Mouse (Mus musculus): ENCODE data around the gene Nsun4. TPM values are rescaled to one million over a fixed set of nuclear protein-coding genes. Genes with fewer than 3 reads are reported as not detected.

Gene Nsun4
- polyA plus RNA-seq, 1 experiment from 2014 or later, result 12.6 TPM

DNA sequence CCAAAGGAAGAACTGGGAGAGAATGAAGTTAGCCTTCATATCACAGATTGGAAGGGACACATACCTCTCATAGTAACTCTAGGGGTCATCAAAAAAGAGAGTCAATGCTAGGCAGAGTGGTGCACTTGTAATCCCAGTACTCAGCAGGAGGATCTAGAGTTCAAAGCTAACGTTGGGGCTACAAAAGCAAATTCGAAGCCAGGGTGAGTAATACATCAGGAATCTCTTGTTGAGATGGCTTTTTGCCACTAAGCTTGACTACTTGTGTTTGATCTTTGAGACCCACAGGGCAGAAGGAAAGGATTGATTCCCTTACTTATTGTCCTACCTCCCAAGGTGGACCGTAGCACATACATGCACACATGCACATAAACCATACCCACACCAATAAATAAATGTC, 4.5 kb downstream of the Nsun4 start:
- Histone ChIP-seq H3K36me3 (ENCODE audit: control insufficient read depth, insufficient read depth, low read length) (no peaks in the 10 kb centered on the region), H3K4me2 (ENCODE audit: low read depth, low read length) (no peak overlapping the region), H3K27me3 (ENCODE audit: control insufficient read depth, insufficient read depth, low read length) (no peaks in the 10 kb centered on the region), H3K27ac (ENCODE audit: low read depth, low read length) (no peak overlapping the region), H3K9me3 (ENCODE audit: control insufficient read depth, low read length) (no peaks in the 10 kb centered on the region), H3K9ac (replicated peaks; ENCODE audit: low read depth, low read length) (no peak overlapping the region), H3K4me3 (ENCODE audit: low read depth, low read length) (no peak overlapping the region), H3K4me1 (ENCODE audit: control insufficient read depth, insufficient read depth, low read length) (no peaks in the 10 kb centered on the region)
- no peak for ATAC-seq (ENCODE audit: low read depth)
- 86% methylated on average over 3 of the region's 3 CpGs for WGBS

DNA sequence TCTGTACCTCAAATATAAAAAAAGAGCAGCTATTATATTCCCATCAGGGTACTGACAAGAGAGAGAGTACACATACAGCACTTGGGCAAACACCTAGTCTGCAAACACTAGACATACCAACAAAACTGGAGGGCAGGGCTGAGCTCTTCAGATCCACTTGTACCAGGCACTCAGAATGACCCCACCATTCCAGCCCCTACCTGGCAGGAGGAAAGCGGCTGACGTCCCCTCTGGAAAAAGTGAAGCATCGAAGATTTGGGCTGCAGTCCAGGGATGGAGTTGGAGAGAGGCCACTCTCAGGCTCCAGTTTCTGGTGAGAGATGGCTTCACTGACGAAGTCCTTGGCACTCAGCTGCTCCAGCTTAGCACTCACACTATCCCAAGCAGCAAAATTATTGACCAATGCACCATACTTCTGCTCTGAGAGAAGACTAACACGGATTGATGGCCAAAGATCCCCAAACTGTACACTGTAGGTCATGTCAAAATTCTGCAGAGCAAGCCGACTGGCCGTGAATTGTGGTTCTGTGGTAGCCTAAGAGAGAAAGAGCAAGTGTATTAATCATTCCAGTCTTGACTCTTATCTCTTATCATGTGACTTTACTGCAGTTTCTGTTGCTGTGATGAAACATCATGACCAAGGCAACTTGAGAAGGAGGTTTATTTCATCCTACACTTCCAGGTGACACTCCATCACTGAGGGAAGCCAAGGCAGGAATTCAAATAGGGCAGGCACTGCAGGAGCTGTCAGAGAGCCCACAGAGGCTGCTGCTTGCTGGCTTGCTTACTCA, 5.4 kb downstream of the Nsun4 start:
- no peaks in the 10 kb centered on the region for H3K4me1 ChIP-seq (ENCODE audit: control insufficient read depth, insufficient read depth, low read length)
- no peaks in the 10 kb centered on the region for H3K27me3 ChIP-seq (ENCODE audit: control insufficient read depth, insufficient read depth, low read length)
- no peak overlapping the region for H3K4me2 ChIP-seq (ENCODE audit: low read depth, low read length)
- no peak overlapping the region for H3K27ac ChIP-seq (ENCODE audit: low read depth, low read length)
- H3K36me3 ChIP-seq (ENCODE audit: control insufficient read depth, insufficient read depth, low read length), result no peaks in the 10 kb centered on the region
- no peak overlapping the region for H3K9ac ChIP-seq (replicated peaks; ENCODE audit: low read depth, low read length)
- H3K4me3 ChIP-seq (ENCODE audit: low read depth, low read length), result no peak overlapping the region
- ATAC-seq (ENCODE audit: low read depth), result no peak
- no peaks in the 10 kb centered on the region for H3K9me3 ChIP-seq (ENCODE audit: control insufficient read depth, low read length)
- 86% methylated on average over 7 of the region's 7 CpGs for WGBS

DNA sequence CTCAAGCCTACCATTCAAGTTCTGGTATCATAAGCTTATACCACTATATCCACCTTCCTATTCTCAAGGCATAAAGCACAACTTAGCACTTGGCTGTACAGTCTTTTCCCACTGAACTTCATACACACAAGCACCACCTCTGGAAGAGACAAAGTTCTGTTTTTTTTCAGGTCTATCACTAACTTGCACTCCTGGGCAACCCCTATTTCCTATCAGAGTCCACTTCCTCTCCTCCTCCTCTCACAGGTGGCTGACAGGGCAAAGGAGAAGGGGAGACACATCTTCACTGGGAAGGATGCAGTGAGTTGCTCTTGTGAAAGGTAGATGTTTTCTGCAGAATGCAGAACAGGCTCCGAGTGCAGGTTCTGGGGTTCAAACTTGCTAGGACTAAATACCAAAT, 6.0 kb downstream of the Nsun4 start:
- no peak for ATAC-seq (ENCODE audit: low read depth)
- no peak overlapping the region for H3K9ac ChIP-seq (replicated peaks; ENCODE audit: low read depth, low read length)
- WGBS, result 89% methylated on average over 1 of the region's 1 CpGs

DNA sequence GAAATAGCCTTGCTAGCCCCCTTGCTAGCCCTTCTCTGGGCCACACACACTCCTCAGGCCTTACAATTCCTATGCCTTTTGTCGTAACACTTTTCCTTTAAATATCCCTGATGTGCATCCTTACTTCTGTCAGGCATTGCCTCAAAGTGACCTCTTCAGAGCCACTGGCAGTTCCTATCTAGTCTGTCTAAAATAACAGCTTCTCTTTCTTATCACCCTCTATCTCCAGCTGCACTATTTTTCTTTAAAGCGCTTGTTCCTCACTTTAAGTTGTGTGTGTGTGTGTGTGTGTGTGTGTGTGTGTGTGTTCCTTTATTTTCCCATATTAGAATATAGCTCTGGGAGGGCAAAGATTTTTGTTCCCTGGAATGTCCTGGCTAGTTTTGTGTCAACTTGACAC, 7.1 kb downstream of the Nsun4 start:
- H3K27ac ChIP-seq (ENCODE audit: low read depth, low read length), result no peak overlapping the region
- H3K4me1 ChIP-seq (ENCODE audit: control insufficient read depth, insufficient read depth, low read length), result no peaks in the 10 kb centered on the region
- no peak overlapping the region for H3K9ac ChIP-seq (replicated peaks; ENCODE audit: low read depth, low read length)
- no peak overlapping the region for H3K4me3 ChIP-seq (ENCODE audit: low read depth, low read length)
- ATAC-seq (ENCODE audit: low read depth), result no peak
- no peaks in the 10 kb centered on the region for H3K27me3 ChIP-seq (ENCODE audit: control insufficient read depth, insufficient read depth, low read length)
- 95% methylated on average over 2 of the region's 2 CpGs for WGBS
- no peaks in the 10 kb centered on the region for H3K9me3 ChIP-seq (ENCODE audit: control insufficient read depth, low read length)
- no peaks in the 10 kb centered on the region for H3K36me3 ChIP-seq (ENCODE audit: control insufficient read depth, insufficient read depth, low read length)
- no peak overlapping the region for H3K4me2 ChIP-seq (ENCODE audit: low read depth, low read length)

More for the DNA sequence above, 6.0 kb downstream of the Nsun4 start:
- no peaks in the 10 kb centered on the region for H3K9me3 ChIP-seq (ENCODE audit: control insufficient read depth, low read length)
- H3K27me3 ChIP-seq (ENCODE audit: control insufficient read depth, insufficient read depth, low read length), result no peaks in the 10 kb centered on the region
- no peaks in the 10 kb centered on the region for H3K36me3 ChIP-seq (ENCODE audit: control insufficient read depth, insufficient read depth, low read length)
- H3K4me3 ChIP-seq (ENCODE audit: low read depth, low read length), result no peak overlapping the region
- no peak overlapping the region for H3K27ac ChIP-seq (ENCODE audit: low read depth, low read length)
- H3K4me1 ChIP-seq (ENCODE audit: control insufficient read depth, insufficient read depth, low read length), result no peaks in the 10 kb centered on the region
- H3K4me2 ChIP-seq (ENCODE audit: low read depth, low read length), result no peak overlapping the region

DNA sequence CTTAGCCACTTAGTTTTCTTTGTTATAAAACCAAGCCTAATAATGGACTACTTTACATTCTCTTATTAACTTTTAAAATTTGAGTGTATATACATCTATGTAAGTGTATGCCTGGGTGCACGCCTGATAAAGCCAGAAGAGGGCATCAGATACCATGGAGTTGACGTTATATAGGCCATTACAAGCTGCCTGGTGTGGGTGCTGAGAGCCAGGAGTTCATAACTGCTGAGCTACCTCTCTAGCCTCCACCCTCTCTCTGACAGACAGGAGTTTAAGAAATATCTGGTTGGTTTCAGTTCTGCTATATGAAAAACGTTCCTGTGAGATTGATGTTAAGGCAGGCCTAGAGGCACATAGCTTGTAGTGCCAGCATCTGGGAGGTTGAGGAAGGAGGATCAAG, 11.5 kb downstream of the Nsun4 start:
- no peaks in the 10 kb centered on the region for H3K4me1 ChIP-seq (ENCODE audit: control insufficient read depth, insufficient read depth, low read length)
- no peak overlapping the region for H3K9ac ChIP-seq (replicated peaks; ENCODE audit: low read depth, low read length)
- H3K27ac ChIP-seq (ENCODE audit: low read depth, low read length), result no peak overlapping the region
- no peak for ATAC-seq (ENCODE audit: low read depth)
- no peaks in the 10 kb centered on the region for H3K9me3 ChIP-seq (ENCODE audit: control insufficient read depth, low read length)
- 85% methylated on average over 3 of the region's 3 CpGs for WGBS
- no peaks in the 10 kb centered on the region for H3K27me3 ChIP-seq (ENCODE audit: control insufficient read depth, insufficient read depth, low read length)
- no peak overlapping the region for H3K4me2 ChIP-seq (ENCODE audit: low read depth, low read length)
- H3K36me3 ChIP-seq (ENCODE audit: control insufficient read depth, insufficient read depth, low read length), result no peaks in the 10 kb centered on the region
- H3K4me3 ChIP-seq (ENCODE audit: low read depth, low read length), result no peak overlapping the region

DNA sequence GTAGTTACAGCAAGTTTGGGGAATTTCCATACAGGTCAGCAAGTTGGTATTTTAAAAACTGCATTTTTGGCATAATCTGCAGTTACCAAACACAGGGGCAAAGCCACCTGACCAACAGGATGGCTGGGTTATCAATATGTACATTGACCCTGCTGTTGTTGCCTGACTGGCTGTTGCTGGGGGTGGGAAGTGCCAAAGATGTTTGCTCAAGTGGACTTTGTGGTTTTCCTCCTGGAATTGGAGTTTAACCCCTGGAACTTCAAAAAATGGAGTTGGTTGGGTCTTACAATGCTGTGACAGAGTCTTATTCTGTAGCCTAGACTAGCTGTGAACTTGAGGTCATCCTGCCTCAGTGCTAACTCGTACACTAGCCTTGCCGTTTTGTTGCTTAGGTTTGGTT, 13.2 kb downstream of the Nsun4 start:
- Histone ChIP-seq H3K4me3 (ENCODE audit: low read depth, low read length) (no peak overlapping the region), H3K27ac (ENCODE audit: low read depth, low read length) (no peak overlapping the region), H3K9me3 (ENCODE audit: control insufficient read depth, low read length) (no peaks in the 10 kb centered on the region), H3K4me2 (ENCODE audit: low read depth, low read length) (no peak overlapping the region), H3K36me3 (ENCODE audit: control insufficient read depth, insufficient read depth, low read length) (no peaks in the 10 kb centered on the region), H3K9ac (replicated peaks; ENCODE audit: low read depth, low read length) (no peak overlapping the region), H3K27me3 (ENCODE audit: control insufficient read depth, insufficient read depth, low read length) (no peaks in the 10 kb centered on the region), H3K4me1 (ENCODE audit: control insufficient read depth, insufficient read depth, low read length) (no peaks in the 10 kb centered on the region)
- 93% methylated on average over 2 of the region's 2 CpGs for WGBS
- no peak for ATAC-seq (ENCODE audit: low read depth)

DNA sequence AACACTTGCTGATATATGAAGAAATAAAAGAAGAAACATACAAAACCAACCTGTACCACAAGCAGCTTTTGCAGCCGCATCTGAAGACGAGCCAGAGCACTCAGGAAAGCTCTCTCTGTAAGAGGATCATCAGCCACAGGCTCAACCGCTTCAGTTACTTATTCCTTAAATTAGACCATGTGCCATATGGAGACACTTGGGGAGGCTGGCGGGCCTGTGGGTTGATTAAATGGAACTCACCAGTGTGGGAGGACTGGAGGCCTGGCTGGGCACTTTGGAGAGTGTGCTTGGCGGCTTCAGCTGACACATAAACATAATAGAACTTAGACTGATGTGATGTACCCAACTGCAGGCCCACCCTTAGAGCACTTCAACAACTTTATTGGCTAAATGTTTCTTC, 20.3 kb downstream of the Nsun4 start:
- H3K4me2 ChIP-seq (ENCODE audit: low read depth, low read length), result no peak overlapping the region
- H3K36me3 ChIP-seq (ENCODE audit: control insufficient read depth, insufficient read depth, low read length), result peaks cover 10% of the 10 kb centered on the region
- no peak overlapping the region for H3K4me3 ChIP-seq (ENCODE audit: low read depth, low read length)
- no peaks in the 10 kb centered on the region for H3K27me3 ChIP-seq (ENCODE audit: control insufficient read depth, insufficient read depth, low read length)
- H3K4me1 ChIP-seq (ENCODE audit: control insufficient read depth, insufficient read depth, low read length), result no peaks in the 10 kb centered on the region
- ATAC-seq (ENCODE audit: low read depth), result no peak
- H3K27ac ChIP-seq (ENCODE audit: low read depth, low read length), result no peak overlapping the region
- WGBS, result 86% methylated on average over 5 of the region's 5 CpGs
- no peaks in the 10 kb centered on the region for H3K9me3 ChIP-seq (ENCODE audit: control insufficient read depth, low read length)
- H3K9ac ChIP-seq (replicated peaks; ENCODE audit: low read depth, low read length), result no peak overlapping the region

DNA sequence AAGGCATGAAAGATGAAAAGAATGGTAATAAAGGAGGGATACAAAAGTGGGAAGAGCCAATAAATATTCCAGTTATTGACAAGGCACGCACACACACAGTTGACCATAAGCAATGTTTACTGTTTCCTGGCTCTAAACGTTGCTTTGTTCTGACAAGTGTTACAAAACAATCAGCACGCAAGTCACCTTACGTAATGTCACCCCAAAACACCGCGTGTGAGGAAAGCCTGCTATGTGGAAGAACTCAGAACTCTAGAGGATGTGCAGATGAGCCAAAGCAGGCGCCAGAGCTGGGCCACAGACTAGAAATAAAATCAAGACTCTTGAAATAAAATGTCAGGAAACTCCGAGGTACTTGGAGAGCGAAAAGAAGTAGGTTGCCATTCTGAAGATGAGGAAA, 20.8 kb downstream of the Nsun4 start:
- H3K36me3 ChIP-seq (ENCODE audit: control insufficient read depth, insufficient read depth, low read length), result peaks cover 10% of the 10 kb centered on the region
- WGBS, result 90% methylated on average over 9 of the region's 9 CpGs
- H3K4me2 ChIP-seq (ENCODE audit: low read depth, low read length), result no peak overlapping the region
- H3K9ac ChIP-seq (replicated peaks; ENCODE audit: low read depth, low read length), result no peak overlapping the region
- no peaks in the 10 kb centered on the region for H3K27me3 ChIP-seq (ENCODE audit: control insufficient read depth, insufficient read depth, low read length)
- no peaks in the 10 kb centered on the region for H3K9me3 ChIP-seq (ENCODE audit: control insufficient read depth, low read length)
- H3K27ac ChIP-seq (ENCODE audit: low read depth, low read length), result no peak overlapping the region
- no peaks in the 10 kb centered on the region for H3K4me1 ChIP-seq (ENCODE audit: control insufficient read depth, insufficient read depth, low read length)
- H3K4me3 ChIP-seq (ENCODE audit: low read depth, low read length), result no peak overlapping the region
- ATAC-seq (ENCODE audit: low read depth), result no peak

DNA sequence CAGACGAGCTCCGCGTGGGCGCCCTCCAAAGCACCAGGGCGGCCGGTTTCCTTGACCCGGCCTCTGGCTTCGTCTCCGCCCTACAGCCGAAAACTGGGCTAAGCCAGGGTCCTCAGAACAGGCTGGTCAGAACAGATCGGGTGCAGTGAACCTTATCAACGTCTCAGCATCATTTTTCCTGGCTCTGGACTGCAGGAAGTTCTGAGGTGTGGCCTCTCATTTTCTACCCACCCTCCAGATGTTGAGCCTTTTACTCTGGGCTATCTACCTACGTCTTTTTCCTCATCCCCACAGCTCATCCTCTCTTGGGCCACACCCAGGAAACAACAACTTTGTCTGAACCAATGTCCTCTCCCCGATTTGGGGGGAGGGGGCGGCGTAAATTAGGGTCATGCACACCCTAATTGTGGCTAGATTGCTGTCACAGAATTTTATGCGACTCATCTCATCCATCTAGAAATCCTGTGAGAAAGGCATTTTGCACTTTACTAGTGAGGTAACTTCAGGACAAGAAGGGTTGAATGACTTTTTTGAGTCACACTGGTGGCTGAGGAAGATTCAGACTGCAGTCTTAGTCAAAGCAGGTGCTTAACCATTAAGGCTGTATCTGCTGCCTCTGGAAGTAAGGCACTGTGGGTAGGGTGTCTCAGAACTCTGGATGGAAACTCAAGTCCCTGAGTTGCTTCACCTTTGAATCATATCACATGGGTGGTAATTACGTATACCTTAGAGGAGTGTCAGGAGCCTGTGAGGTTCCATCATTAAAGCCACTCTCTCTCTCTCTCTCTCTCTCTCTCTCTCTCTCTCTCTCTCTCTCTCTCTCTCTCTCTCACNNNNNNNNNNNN, 35.6 kb downstream of the Nsun4 start, which contains the start of gene Faah:
Gene Faah, minus strand, starts transcription at position 25 of the 845 bp plus-strand sequence.
- Histone ChIP-seq H3K36me3 (ENCODE audit: control insufficient read depth, insufficient read depth, low read length) (no peaks in the 10 kb centered on the region), H3K27me3 (ENCODE audit: control insufficient read depth, insufficient read depth, low read length) (peaks cover 24% of the 10 kb centered on the region), H3K27ac (ENCODE audit: low read depth, low read length) (peak within 1 kb of the TSS; percentile 39; the same call in 1 of the 2 replicates), H3K4me3 (ENCODE audit: low read depth, low read length) (peak within 1 kb of the TSS; percentile 74), H3K4me2 (ENCODE audit: low read depth, low read length) (peak within 1 kb of the TSS; percentile 85), H3K4me1 (ENCODE audit: control insufficient read depth, insufficient read depth, low read length) (0 out of 2 replicates have a peak, but pooled peaks cover 2% of the 10 kb centered on the region), H3K9ac (replicated peaks; ENCODE audit: low read depth, low read length) (peak within 1 kb of the TSS; percentile 68), H3K9me3 (ENCODE audit: control insufficient read depth, low read length) (no peaks in the 10 kb centered on the region)
- ATAC-seq (ENCODE audit: low read depth), result no peak; the same call in 1 of the 2 replicates
- WGBS, result 5% methylated on average over 18 of the region's 18 CpGs
